Mouse (Mus musculus) liver, embryonic 13.5 days (tissue): ENCODE measurements around the gene Gm14327. TPM values are rescaled to one million over a fixed set of nuclear protein-coding genes. Genes with fewer than 3 reads are reported as not detected.
"Not testable (repeated sequence)": the region's sequence is repeated elsewhere in the genome, so short reads cannot be mapped to it uniquely, and the experiment has no call there.

ENCODE experiments used
- ATAC-seq: fragments of 200-750 bp; cut with Nextera tagmentation; 2 replicates; pipeline ENCODE4 v1.8.0; 2017; ENCODE audit warnings: low read depth, mild to moderate bottlenecking, moderate number of reproducible peaks, moderate library complexity
- DNase-seq: peaks from one replicate; pipeline ENCODE4 v3.0.0; 2022
- H3K27ac ChIP-seq: fragments of 300-500 bp; sonication (generic); 2 replicates; pipeline ENCODE4 v1.5.1; 2015; ENCODE audit warnings: moderate library complexity, mild to moderate bottlenecking, inconsistent platforms
- H3K27me3 ChIP-seq: fragments of 300-500 bp; sonication (generic); 2 replicates; pipeline ENCODE4 v1.6.1; 2015; ENCODE audit warnings: mild to moderate bottlenecking, inconsistent platforms
- H3K36me3 ChIP-seq: fragments of 300-500 bp; sonication (generic); 2 replicates; pipeline ENCODE4 v1.6.1; 2015; ENCODE audit warnings: mild to moderate bottlenecking, inconsistent platforms
- H3K4me1 ChIP-seq: fragments of 300-500 bp; sonication (generic); replicated peaks from 2 replicates; pipeline ENCODE4 v1.6.1; 2015; ENCODE audit warnings: inconsistent platforms
- H3K4me2 ChIP-seq: fragments of 300-500 bp; sonication (generic); 2 replicates; pipeline ENCODE4 v1.6.1; 2015; ENCODE audit warnings: inconsistent platforms, mild to moderate bottlenecking, moderate library complexity
- H3K4me3 ChIP-seq: fragments of 300-500 bp; sonication (generic); replicated peaks from 2 replicates; pipeline ENCODE4 v1.5.1; 2015; ENCODE audit warnings: mild to moderate bottlenecking, inconsistent platforms
- H3K9ac ChIP-seq: fragments of 300-500 bp; sonication (generic); 2 replicates; pipeline ENCODE4 v1.6.1; 2015; ENCODE audit warnings: mild to moderate bottlenecking, inconsistent platforms
- H3K9me3 ChIP-seq: fragments of 300-500 bp; sonication (generic); replicated peaks from 2 replicates; pipeline ENCODE4 v1.6.1; 2016; ENCODE audit warnings: inconsistent platforms
- WGBS: fragments of 180-500 bp; shearing (Covaris S2); methylation state at CpG from one replicate; pipeline ENCODE4 v1.1.7; 2015; ENCODE audit not compliant: insufficient replicate concordance; 5-methylcytosine and 5-hydroxymethylcytosine counted together
- polyA plus RNA-seq: library from polyadenylated mRNA; unstranded; fragments of >200 nt; fragmentation: Nextera tagmentation; extraction: Ambion mirVana; gene quantifications from 2 replicates; pipeline ENCODE4 v1.2.1, GENCODE M21; 2015

Gene Gm14327
- 1.2 and 1.9 TPM in 2 replicates for polyA plus RNA-seq

GRCm38 (mm10) chr2:177897046-177897578 lies at the start of gene Gm14327:
TSS of gene Gm14327 (plus strand) at chr2:177897096.
- WGBS: 52% methylated on average over 10 of the region's 13 CpGs
- peak within 1 kb of the TSS; percentile 39; the same call in 1 of the 2 replicates for H3K4me3 ChIP-seq
- H3K4me1 ChIP-seq, H3K36me3 ChIP-seq, ATAC-seq, DNase-seq, H3K27ac ChIP-seq, H3K9me3 ChIP-seq, H3K27me3 ChIP-seq, H3K4me2 ChIP-seq, H3K9ac ChIP-seq: not testable (repeated sequence)

GRCm38 (mm10) chr2:177862254-177862653 lies 34.6 kb upstream of the Gm14327 start:
- DNase-seq, H3K27me3 ChIP-seq, H3K4me1 ChIP-seq, H3K36me3 ChIP-seq, H3K9me3 ChIP-seq, H3K4me2 ChIP-seq, ATAC-seq, H3K9ac ChIP-seq, H3K4me3 ChIP-seq, H3K27ac ChIP-seq: not testable (repeated sequence)
- WGBS: 57% methylated on average over 2 of the region's 2 CpGs

- not testable (repeated sequence) for H3K27me3 ChIP-seq, ATAC-seq, H3K27ac ChIP-seq, DNase-seq, H3K9me3 ChIP-seq, H3K4me3 ChIP-seq, H3K4me1 ChIP-seq, H3K4me2 ChIP-seq, H3K9ac ChIP-seq, H3K36me3 ChIP-seq
- 75% methylated on average over 13 of the region's 14 CpGs for WGBS
Measured at GRCm38 (mm10) chr2:177887743-177888142, 9.2 kb upstream of the Gm14327 start.

- not testable (repeated sequence) for H3K27me3 ChIP-seq, H3K4me3 ChIP-seq, ATAC-seq, H3K9ac ChIP-seq, H3K4me2 ChIP-seq, H3K36me3 ChIP-seq, H3K9me3 ChIP-seq, DNase-seq, H3K27ac ChIP-seq, H3K4me1 ChIP-seq
- WGBS: 37% methylated on average over 2 of the region's 3 CpGs
Measured at GRCm38 (mm10) chr2:177898171-177898570, 1.3 kb downstream of the Gm14327 start.

GRCm38 (mm10) chr2:177903276-177903675 lies 6.4 kb downstream of the Gm14327 start:
- not testable (repeated sequence) for H3K4me3 ChIP-seq, H3K4me1 ChIP-seq, H3K27me3 ChIP-seq, ATAC-seq, H3K9ac ChIP-seq, H3K36me3 ChIP-seq, H3K9me3 ChIP-seq, DNase-seq, H3K4me2 ChIP-seq, H3K27ac ChIP-seq
- no CpG with 5 or more reads among the region's 12 CpGs for WGBS

GRCm38 (mm10) chr2:177925563-177926103 lies 28.7 kb downstream of the Gm14327 start, which contains the start of gene Zfp972:
TSS of gene Zfp972 (minus strand) at chr2:177925613.
- WGBS: 43% methylated on average over 4 of the region's 5 CpGs

More at GRCm38 (mm10) chr2:177925563-177926103, 28.7 kb downstream of the Gm14327 start, which contains the start of gene Zfp972:
- not testable (repeated sequence) for H3K27me3 ChIP-seq, H3K9ac ChIP-seq, DNase-seq, H3K9me3 ChIP-seq, ATAC-seq, H3K27ac ChIP-seq, H3K36me3 ChIP-seq, H3K4me1 ChIP-seq, H3K4me3 ChIP-seq, H3K4me2 ChIP-seq

Other genes with a start within 250 kb of the Gm14327 start
- 1.5 and 2.0 TPM in 2 replicates for gene Gm14322, start 137.8 kb upstream of the Gm14327 start, polyA plus RNA-seq
- 7.2 and 10.6 TPM in 2 replicates for gene Gm14325, start 56.8 kb upstream of the Gm14327 start, polyA plus RNA-seq
- 0.62 and 0.76 TPM in 2 replicates for gene Zfp972, start 28.5 kb downstream of the Gm14327 start, polyA plus RNA-seq
- gene Gm14326, start 60.2 kb downstream of the Gm14327 start, polyA plus RNA-seq: 4.8 and 5.4 TPM in 2 replicates
- gene Zfp971, start 126.2 kb downstream of the Gm14327 start, polyA plus RNA-seq: 2.9 and 4.3 TPM in 2 replicates
- 3.8 and 4.7 TPM in 2 replicates for gene Zfp931, start 181.4 kb downstream of the Gm14327 start, polyA plus RNA-seq
- gene Phactr3, start 221.9 kb downstream of the Gm14327 start, polyA plus RNA-seq: 0.05 TPM in 2 replicates